Mouse (Mus musculus) hindbrain, embryonic 15.5 days (tissue): ENCODE measurements around the gene Ppp1r7. TPM values are rescaled to one million over a fixed set of nuclear protein-coding genes. Genes with fewer than 3 reads are reported as not detected.
"Not testable (repeated sequence)": the region's sequence is repeated elsewhere in the genome, so short reads cannot be mapped to it uniquely, and the experiment has no call there.

Source experiments
- ATAC-seq: fragments of 200-750 bp; cut with Nextera tagmentation; 2 replicates; pipeline ENCODE4 v1.8.0; 2017; ENCODE audit warnings: low read depth, moderate number of reproducible peaks, moderate TSS enrichment; ENCODE audit not compliant: low FRiP score
- H3K27ac ChIP-seq: fragments of 300-500 bp; sonication (generic); replicated peaks from 2 replicates; pipeline ENCODE4 v1.5.1; 2015; ENCODE audit warnings: mild to moderate bottlenecking, inconsistent platforms
- H3K27me3 ChIP-seq: fragments of 300-500 bp; sonication (generic); 2 replicates; pipeline ENCODE4 v1.6.1; 2015; ENCODE audit warnings: control low read depth, inconsistent platforms
- H3K36me3 ChIP-seq: fragments of 300-500 bp; sonication (generic); 2 replicates; pipeline ENCODE4 v1.6.1; 2015; ENCODE audit warnings: control low read depth, inconsistent platforms
- H3K4me1 ChIP-seq: fragments of 300-500 bp; sonication (generic); replicated peaks from 2 replicates; pipeline ENCODE4 v1.6.1; 2015; ENCODE audit warnings: control low read depth, inconsistent platforms
- H3K4me2 ChIP-seq: fragments of 300-500 bp; sonication (generic); 2 replicates; pipeline ENCODE4 v1.6.1; 2015; ENCODE audit warnings: moderate library complexity, mild to moderate bottlenecking, inconsistent platforms
- H3K4me3 ChIP-seq: fragments of 300-500 bp; sonication (generic); 2 replicates; pipeline ENCODE4 v1.5.1; 2015; ENCODE audit warnings: mild to moderate bottlenecking, inconsistent platforms
- H3K9ac ChIP-seq: fragments of 300-500 bp; sonication (generic); 2 replicates; pipeline ENCODE4 v1.6.1; 2015; ENCODE audit warnings: inconsistent platforms
- H3K9me3 ChIP-seq: fragments of 300-500 bp; sonication (generic); 2 replicates; pipeline ENCODE4 v1.6.1; 2016; ENCODE audit warnings: control low read depth, inconsistent platforms
- WGBS: fragments of 180-500 bp; shearing (Covaris S2); methylation state at CpG from one replicate; pipeline ENCODE4 v1.1.7; 2015; 5-methylcytosine and 5-hydroxymethylcytosine counted together
- polyA plus RNA-seq: library from polyadenylated mRNA; unstranded; fragments of >200 nt; fragmentation: Nextera tagmentation; extraction: Ambion mirVana; gene quantifications from 2 replicates; pipeline ENCODE4 v1.2.1, GENCODE M21; 2015

The Ppp1r7 gene
- polyA plus RNA-seq = 50.6 and 54.9 TPM in 2 replicates

GRCm38 (mm10) chr1:93342648-93343503 lies at the start of gene Ppp1r7, which contains the start of gene Pask:
Gene Ppp1r7, plus strand, starts transcription at chr1:93342854.
Gene Pask, minus strand, starts transcription at chr1:93343482.
- peaks cover 10% of the 10 kb centered on the region for H3K36me3 ChIP-seq
- peak within 1 kb of the TSS; percentile 84 for H3K9ac ChIP-seq
- no peaks in the 10 kb centered on the region for H3K27me3 ChIP-seq
- H3K4me2 ChIP-seq = peak within 1 kb of the TSS; percentile 99
- ATAC-seq = peak; percentile 94
- peak within 1 kb of the TSS; percentile 77 for H3K27ac ChIP-seq
- H3K4me1 ChIP-seq = peaks cover 23% of the 10 kb centered on the region
- peak within 1 kb of the TSS; percentile 69 for H3K4me3 ChIP-seq
- no peaks in the 10 kb centered on the region for H3K9me3 ChIP-seq
- under 1% methylated on average over 63 of the region's 63 CpGs for WGBS

- not testable (repeated sequence) for H3K9me3 ChIP-seq, H3K4me1 ChIP-seq, H3K4me3 ChIP-seq, H3K27me3 ChIP-seq, H3K9ac ChIP-seq, ATAC-seq, H3K27ac ChIP-seq, H3K4me2 ChIP-seq
- WGBS = 81% methylated on average over 3 of the region's 3 CpGs
- H3K36me3 ChIP-seq = peaks cover 28% of the 10 kb centered on the region
Observed at GRCm38 (mm10) chr1:93294491-93294890, 48.2 kb upstream of the Ppp1r7 start.

- Histone ChIP-seq H3K4me2 (no peak overlapping the region), H3K36me3 (peaks cover 75% of the 10 kb centered on the region), H3K4me1 (peaks cover 15% of the 10 kb centered on the region), H3K9ac (no peak overlapping the region), H3K4me3 (no peak overlapping the region), H3K27me3 (no peaks in the 10 kb centered on the region), H3K27ac (no peak overlapping the region), H3K9me3 (no peaks in the 10 kb centered on the region)
- no peak for ATAC-seq
- 87% methylated on average over 4 of the region's 4 CpGs for WGBS
Observed at GRCm38 (mm10) chr1:93299791-93300190, 42.9 kb upstream of the Ppp1r7 start.

GRCm38 (mm10) chr1:93300578-93300977 lies 42.1 kb upstream of the Ppp1r7 start:
- Histone ChIP-seq H3K4me3 (no peak overlapping the region), H3K4me2 (no peak overlapping the region), H3K9ac (no peak overlapping the region), H3K36me3 (peaks cover 75% of the 10 kb centered on the region), H3K27me3 (no peaks in the 10 kb centered on the region), H3K27ac (no peak overlapping the region), H3K9me3 (no peaks in the 10 kb centered on the region), H3K4me1 (peaks cover 20% of the 10 kb centered on the region)
- no peak for ATAC-seq
- WGBS = 83% methylated on average over 3 of the region's 3 CpGs

GRCm38 (mm10) chr1:93305581-93306337 lies 36.9 kb upstream of the Ppp1r7 start, which contains the start of gene Mterf4:
Gene Mterf4, minus strand, starts transcription at chr1:93305915.
- Histone ChIP-seq H3K9ac (peak within 1 kb of the TSS; percentile 63), H3K4me3 (peak within 1 kb of the TSS; percentile 82), H3K4me1 (peaks cover 29% of the 10 kb centered on the region), H3K27me3 (no peaks in the 10 kb centered on the region), H3K4me2 (peak within 1 kb of the TSS; percentile 69), H3K27ac (peak within 1 kb of the TSS; percentile 53), H3K36me3 (peaks cover 37% of the 10 kb centered on the region), H3K9me3 (no peaks in the 10 kb centered on the region)
- WGBS = 7% methylated on average over 36 of the region's 36 CpGs
- ATAC-seq = peak; percentile 95

GRCm38 (mm10) chr1:93323973-93324372 lies 18.7 kb upstream of the Ppp1r7 start:
- Histone ChIP-seq H3K9me3 (no peaks in the 10 kb centered on the region), H3K4me2 (no peak overlapping the region), H3K4me3 (no peak overlapping the region), H3K36me3 (peaks cover 26% of the 10 kb centered on the region), H3K27ac (no peak overlapping the region), H3K4me1 (no peaks in the 10 kb centered on the region), H3K27me3 (no peaks in the 10 kb centered on the region), H3K9ac (no peak overlapping the region)
- 94% methylated on average over 6 of the region's 6 CpGs for WGBS
- ATAC-seq = no peak

GRCm38 (mm10) chr1:93326446-93326845 lies 16.2 kb upstream of the Ppp1r7 start:
- Histone ChIP-seq H3K4me2 (no peak overlapping the region), H3K9me3 (no peaks in the 10 kb centered on the region), H3K4me3 (no peak overlapping the region), H3K27me3 (no peaks in the 10 kb centered on the region), H3K4me1 (no peaks in the 10 kb centered on the region), H3K27ac (no peak overlapping the region), H3K36me3 (peaks cover 8% of the 10 kb centered on the region), H3K9ac (no peak overlapping the region)
- WGBS = 91% methylated on average over 3 of the region's 3 CpGs
- no peak for ATAC-seq

- no peak overlapping the region for H3K4me2 ChIP-seq
- WGBS = 71% methylated on average over 2 of the region's 2 CpGs
- H3K4me3 ChIP-seq = no peak overlapping the region
- no peaks in the 10 kb centered on the region for H3K27me3 ChIP-seq
- H3K4me1 ChIP-seq = no peaks in the 10 kb centered on the region
- no peak for ATAC-seq
- H3K9me3 ChIP-seq = no peaks in the 10 kb centered on the region
- H3K27ac ChIP-seq = no peak overlapping the region
- no peak overlapping the region for H3K9ac ChIP-seq
- no peaks in the 10 kb centered on the region; the same call in 1 of the 2 replicates for H3K36me3 ChIP-seq
Observed at GRCm38 (mm10) chr1:93334621-93335020, 8.0 kb upstream of the Ppp1r7 start.

GRCm38 (mm10) chr1:93343504-93344047 lies 922 bp downstream of the Ppp1r7 start:
- Histone ChIP-seq H3K4me3 (peak overlapping the region; percentile 69), H3K4me1 (peaks cover 23% of the 10 kb centered on the region), H3K9me3 (no peaks in the 10 kb centered on the region), H3K4me2 (peak overlapping the region; percentile 99), H3K27me3 (no peaks in the 10 kb centered on the region), H3K36me3 (peaks cover 17% of the 10 kb centered on the region), H3K9ac (peak overlapping the region; percentile 84), H3K27ac (peak overlapping the region; percentile 77)
- WGBS = under 1% methylated on average over 37 of the region's 39 CpGs
- ATAC-seq = peak; percentile 98

- Histone ChIP-seq H3K9ac (no peak overlapping the region), H3K4me1 (peaks cover 17% of the 10 kb centered on the region), H3K4me3 (no peak overlapping the region), H3K27me3 (no peaks in the 10 kb centered on the region), H3K4me2 (no peak overlapping the region), H3K27ac (no peak overlapping the region), H3K36me3 (peaks cover 30% of the 10 kb centered on the region), H3K9me3 (no peaks in the 10 kb centered on the region)
- 95% methylated on average over 5 of the region's 5 CpGs for WGBS
- ATAC-seq = no peak
Observed at GRCm38 (mm10) chr1:93347176-93347575, 4.5 kb downstream of the Ppp1r7 start.

GRCm38 (mm10) chr1:93349701-93350100 lies 7.0 kb downstream of the Ppp1r7 start:
- ATAC-seq = no peak
- H3K9ac ChIP-seq = no peak overlapping the region
- no peak overlapping the region for H3K4me3 ChIP-seq
- H3K4me1 ChIP-seq = peaks cover 6% of the 10 kb centered on the region
- no peak overlapping the region for H3K4me2 ChIP-seq
- H3K27ac ChIP-seq = no peak overlapping the region
- peaks cover 53% of the 10 kb centered on the region for H3K36me3 ChIP-seq
- H3K9me3 ChIP-seq = no peaks in the 10 kb centered on the region
- WGBS = 55% methylated on average over 4 of the region's 4 CpGs
- no peaks in the 10 kb centered on the region for H3K27me3 ChIP-seq

GRCm38 (mm10) chr1:93352724-93353123 lies 10.1 kb downstream of the Ppp1r7 start:
- WGBS = 81% methylated on average over 2 of the region's 2 CpGs
- Histone ChIP-seq H3K4me2 (no peak overlapping the region), H3K9ac (no peak overlapping the region), H3K27ac (no peak overlapping the region), H3K9me3 (no peaks in the 10 kb centered on the region), H3K36me3 (peaks cover 64% of the 10 kb centered on the region), H3K4me3 (no peak overlapping the region), H3K4me1 (no peaks in the 10 kb centered on the region), H3K27me3 (no peaks in the 10 kb centered on the region)
- no peak for ATAC-seq
